Mouse (Mus musculus) layer of hippocampus, postnatal 36 days (tissue): ENCODE data around the gene Abca5. TPM values are rescaled to one million over a fixed set of nuclear protein-coding genes. Genes with fewer than 3 reads are reported as not detected.
"Not testable (repeated sequence)": the region's sequence is repeated elsewhere in the genome, so short reads cannot be mapped to it uniquely, and the experiment has no call there.

Experiments used
- DNase-seq, 2 experiments: peaks; one replicate each; pipeline ENCODE4 v3.0.0; 2022
- total RNA-seq, 2 experiments: library from RNA; stranded (reverse); gene quantifications; 2 replicates each; pipeline ENCODE4 v1.2.3; 2021

Abca5 gene
- total RNA-seq = 10 to 100 TPM; 35.2 to 39.9 TPM

GRCm38 (mm10) chr11:110337289-110338245 is at the start of gene Abca5:
TSS of gene Abca5 (minus strand) at chr11:110337716.
- peak; percentile 81 to 84 for DNase-seq

- DNase-seq = no peak
Measured at GRCm38 (mm10) chr11:110385487-110385886, 48.0 kb upstream of the Abca5 start.

GRCm38 (mm10) chr11:110380310-110380668 is 42.8 kb upstream of the Abca5 start:
- no peak for DNase-seq

- DNase-seq = peak; percentile 36 to 38
Measured at GRCm38 (mm10) chr11:110379661-110380309, 42.3 kb upstream of the Abca5 start.

- DNase-seq = peak; percentile 52 to 59
Measured at GRCm38 (mm10) chr11:110374036-110374435, 36.5 kb upstream of the Abca5 start.

- no peak for DNase-seq
Measured at GRCm38 (mm10) chr11:110372266-110372954, 34.9 kb upstream of the Abca5 start.

- no peak for DNase-seq
Measured at GRCm38 (mm10) chr11:110371827-110372226, 34.3 kb upstream of the Abca5 start.

- DNase-seq = no peak
Measured at GRCm38 (mm10) chr11:110369312-110370019, 31.9 kb upstream of the Abca5 start.

GRCm38 (mm10) chr11:110367638-110368037 is 30.1 kb upstream of the Abca5 start:
- no peak for DNase-seq

- DNase-seq = no peak
Measured at GRCm38 (mm10) chr11:110366902-110367301, 29.4 kb upstream of the Abca5 start.

- peak in 1 of 2 experiments; percentile 11 for DNase-seq
Measured at GRCm38 (mm10) chr11:110365016-110365415, 27.5 kb upstream of the Abca5 start.

- peak; percentile 39 to 40 for DNase-seq
Measured at GRCm38 (mm10) chr11:110357756-110358551, 20.4 kb upstream of the Abca5 start.

- not testable (repeated sequence) for DNase-seq
Measured at GRCm38 (mm10) chr11:110355131-110355530, 17.6 kb upstream of the Abca5 start.

GRCm38 (mm10) chr11:110354261-110354660 is 16.7 kb upstream of the Abca5 start:
- no peak for DNase-seq

GRCm38 (mm10) chr11:110348170-110348569 is 10.7 kb upstream of the Abca5 start:
- no peak for DNase-seq

GRCm38 (mm10) chr11:110347768-110348167 is 10.3 kb upstream of the Abca5 start:
- no peak for DNase-seq

GRCm38 (mm10) chr11:110336814-110337288 is 665 bp downstream of the Abca5 start:
- DNase-seq = peak in 1 of 2 experiments; percentile 6

- peak; percentile 43 to 50 for DNase-seq
Measured at GRCm38 (mm10) chr11:110330093-110330492, 7.4 kb downstream of the Abca5 start.

- no peak for DNase-seq
Measured at GRCm38 (mm10) chr11:110322266-110322665, 15.2 kb downstream of the Abca5 start.

- DNase-seq = no peak
Measured at GRCm38 (mm10) chr11:110306475-110307168, 30.9 kb downstream of the Abca5 start.

GRCm38 (mm10) chr11:110303411-110303810 is 34.1 kb downstream of the Abca5 start:
- no peak for DNase-seq
